Mouse (Mus musculus) limb, embryonic 10.5 days (tissue): ENCODE measurements around the gene Cox4i1. TPM values are rescaled to one million over a fixed set of nuclear protein-coding genes. Genes with fewer than 3 reads are reported as not detected.

ENCODE experiments used
- DNase-seq: peaks from one replicate; pipeline ENCODE4 v3.0.0-alpha.2; 2017; ENCODE audit warnings: low spot score
- H3K27ac ChIP-seq: fragments of 300-500 bp; sonication (generic); 2 replicates; pipeline ENCODE4 v1.5.1; 2016; ENCODE audit warnings: mild to moderate bottlenecking
- H3K27me3 ChIP-seq: fragments of 300-500 bp; sonication (generic); 2 replicates; pipeline ENCODE4 v1.6.1; 2016; ENCODE audit warnings: low read depth, mild to moderate bottlenecking; ENCODE audit not compliant: poor library complexity, severe bottlenecking
- H3K36me3 ChIP-seq: fragments of 300-500 bp; sonication (generic); 2 replicates; pipeline ENCODE4 v1.6.1; 2016; ENCODE audit warnings: mild to moderate bottlenecking, moderate library complexity
- H3K4me1 ChIP-seq: fragments of 300-500 bp; sonication (generic); 2 replicates; pipeline ENCODE4 v1.6.1; 2016
- H3K4me3 ChIP-seq: fragments of 300-500 bp; sonication (generic); 2 replicates; pipeline ENCODE4 v1.5.1; 2016; ENCODE audit warnings: mild to moderate bottlenecking, moderate library complexity
- H3K9me3 ChIP-seq: fragments of 300-500 bp; sonication (generic); replicated peaks from 2 replicates; pipeline ENCODE4 v1.6.1; 2016; ENCODE audit warnings: mild to moderate bottlenecking
- WGBS: fragments of 180-500 bp; shearing (Covaris S2); methylation state at CpG from one replicate; pipeline ENCODE4 v1.1.7; 2016; 5-methylcytosine and 5-hydroxymethylcytosine counted together
- polyA plus RNA-seq: library from polyadenylated mRNA; unstranded; fragments of >200 nt; fragmentation: Nextera tagmentation; extraction: Ambion mirVana; gene quantifications from 2 replicates; pipeline ENCODE4 v1.2.1, GENCODE M21; 2016

The Cox4i1 gene
- polyA plus RNA-seq, 1 experiment from 2014 or later, result 888 TPM

GRCm38 (mm10) chr8:120633665-120634271 lies 34.3 kb upstream of the Cox4i1 start:
- Histone ChIP-seq H3K9me3 (no peaks in the 10 kb centered on the region), H3K36me3 (no peaks in the 10 kb centered on the region), H3K4me1 (peaks cover 39% of the 10 kb centered on the region), H3K27me3 (peaks cover 74% of the 10 kb centered on the region), H3K27ac (peak overlapping the region; percentile 79), H3K4me3 (peak overlapping the region; percentile 79)
- under 1% methylated on average over 44 of the region's 44 CpGs for WGBS
- peak; percentile 67 for DNase-seq

- Histone ChIP-seq H3K9me3 (no peaks in the 10 kb centered on the region), H3K36me3 (no peaks in the 10 kb centered on the region), H3K4me3 (peak overlapping the region; percentile 79), H3K27me3 (peaks cover 74% of the 10 kb centered on the region), H3K27ac (peak overlapping the region; percentile 79), H3K4me1 (peaks cover 39% of the 10 kb centered on the region)
- no peak for DNase-seq
- under 1% methylated on average over 42 of the region's 42 CpGs for WGBS
These were observed 33.6 kb upstream of the Cox4i1 start for GRCm38 (mm10) chr8:120634329-120634839.

GRCm38 (mm10) chr8:120641245-120641644 lies 26.8 kb upstream of the Cox4i1 start:
- Histone ChIP-seq H3K4me3 (no peak overlapping the region), H3K27me3 (peaks cover 11% of the 10 kb centered on the region; the same call in 1 of the 2 replicates)
- 49% methylated on average over 8 of the region's 8 CpGs for WGBS

GRCm38 (mm10) chr8:120642031-120642662 lies 25.9 kb upstream of the Cox4i1 start:
- DNase-seq, result no peak
- Histone ChIP-seq H3K27ac (no peak overlapping the region), H3K4me1 (peaks cover 5% of the 10 kb centered on the region; the same call in 1 of the 2 replicates), H3K9me3 (no peaks in the 10 kb centered on the region), H3K27me3 (peaks cover 3% of the 10 kb centered on the region; the same call in 1 of the 2 replicates), H3K4me3 (no peak overlapping the region), H3K36me3 (no peaks in the 10 kb centered on the region)
- WGBS, result 78% methylated on average over 10 of the region's 10 CpGs

More at GRCm38 (mm10) chr8:120641245-120641644, 26.8 kb upstream of the Cox4i1 start:
- H3K27ac ChIP-seq, result no peak overlapping the region
- peaks cover 5% of the 10 kb centered on the region; the same call in 1 of the 2 replicates for H3K4me1 ChIP-seq
- no peaks in the 10 kb centered on the region for H3K36me3 ChIP-seq
- DNase-seq, result no peak
- H3K9me3 ChIP-seq, result no peaks in the 10 kb centered on the region

- no peak for DNase-seq
- no peak overlapping the region for H3K27ac ChIP-seq
- H3K9me3 ChIP-seq, result no peaks in the 10 kb centered on the region
- H3K36me3 ChIP-seq, result 0 out of 2 replicates have a peak, but pooled peaks cover 2% of the 10 kb centered on the region
- H3K27me3 ChIP-seq, result no peaks in the 10 kb centered on the region
- H3K4me1 ChIP-seq, result peaks cover 5% of the 10 kb centered on the region; the same call in 1 of the 2 replicates
- no peak overlapping the region for H3K4me3 ChIP-seq
- WGBS, result 93% methylated on average over 7 of the region's 7 CpGs
These were observed 23.4 kb upstream of the Cox4i1 start for GRCm38 (mm10) chr8:120644663-120645062.

- WGBS, result 56% methylated on average over 7 of the region's 7 CpGs
- Histone ChIP-seq H3K27ac (no peak within 1 kb of the TSS), H3K9me3 (no peaks in the 10 kb centered on the region)
These were observed 20.5 kb upstream of the Cox4i1 start, which contains the start of gene 1190005I06Rik for GRCm38 (mm10) chr8:120647532-120647931. 1190005I06Rik (minus strand) TSS chr8:120647632.

GRCm38 (mm10) chr8:120656322-120657052 lies 11.5 kb upstream of the Cox4i1 start:
- H3K4me1 ChIP-seq, result no peaks in the 10 kb centered on the region
- H3K9me3 ChIP-seq, result no peaks in the 10 kb centered on the region
- no peak overlapping the region for H3K27ac ChIP-seq
- no peak overlapping the region for H3K4me3 ChIP-seq
- 97% methylated on average over 7 of the region's 7 CpGs for WGBS
- DNase-seq, result no peak
- H3K27me3 ChIP-seq, result no peaks in the 10 kb centered on the region
- peaks cover 93% of the 10 kb centered on the region for H3K36me3 ChIP-seq

More at GRCm38 (mm10) chr8:120647532-120647931, 20.5 kb upstream of the Cox4i1 start, which contains the start of gene 1190005I06Rik:
- Histone ChIP-seq H3K27me3 (no peaks in the 10 kb centered on the region), H3K36me3 (peaks cover 10% of the 10 kb centered on the region), H3K4me1 (no peaks in the 10 kb centered on the region), H3K4me3 (no peak within 1 kb of the TSS)
- DNase-seq, result no peak

- DNase-seq, result no peak
- whole genome bisulfite sequencing, result 97% methylated on average over 8 of the region's 8 CpGs
- no peak overlapping the region for H3K4me3 ChIP-seq
- peaks cover 89% of the 10 kb centered on the region for H3K36me3 ChIP-seq
- no peak overlapping the region for H3K27ac ChIP-seq
- H3K9me3 ChIP-seq, result no peaks in the 10 kb centered on the region
- H3K4me1 ChIP-seq, result no peaks in the 10 kb centered on the region
- no peaks in the 10 kb centered on the region for H3K27me3 ChIP-seq
These were observed 10.6 kb upstream of the Cox4i1 start for GRCm38 (mm10) chr8:120657415-120657814.

GRCm38 (mm10) chr8:120664566-120664965 lies 3.5 kb upstream of the Cox4i1 start:
- no peak overlapping the region for H3K4me3 ChIP-seq
- DNase-seq, result no peak
- H3K27me3 ChIP-seq, result no peaks in the 10 kb centered on the region
- peaks cover 40% of the 10 kb centered on the region for H3K36me3 ChIP-seq
- no peak overlapping the region for H3K27ac ChIP-seq
- WGBS, result 90% methylated on average over 6 of the region's 6 CpGs
- no peaks in the 10 kb centered on the region for H3K9me3 ChIP-seq
- peaks cover 33% of the 10 kb centered on the region for H3K4me1 ChIP-seq

GRCm38 (mm10) chr8:120665726-120666455 lies 2.1 kb upstream of the Cox4i1 start:
- H3K4me1 ChIP-seq, result peaks cover 33% of the 10 kb centered on the region
- no peaks in the 10 kb centered on the region for H3K9me3 ChIP-seq
- no peaks in the 10 kb centered on the region for H3K27me3 ChIP-seq
- peak overlapping the region; percentile 99 for H3K4me3 ChIP-seq
- peak overlapping the region; percentile 96; the same call in 1 of the 2 replicates for H3K27ac ChIP-seq
- DNase-seq, result no peak
- 83% methylated on average over 3 of the region's 3 CpGs for WGBS
- H3K36me3 ChIP-seq, result peaks cover 40% of the 10 kb centered on the region

GRCm38 (mm10) chr8:120666807-120667470 lies 1.1 kb upstream of the Cox4i1 start:
- peaks cover 33% of the 10 kb centered on the region for H3K4me1 ChIP-seq
- H3K36me3 ChIP-seq, result peaks cover 46% of the 10 kb centered on the region
- WGBS, result 5% methylated on average over 17 of the region's 17 CpGs
- H3K27ac ChIP-seq, result peak overlapping the region; percentile 96
- H3K4me3 ChIP-seq, result peak overlapping the region; percentile 99
- no peaks in the 10 kb centered on the region for H3K27me3 ChIP-seq
- no peak for DNase-seq
- H3K9me3 ChIP-seq, result no peaks in the 10 kb centered on the region
